Mouse (Mus musculus): ENCODE results near the gene Gm44502. TPM values are rescaled to one million over a fixed set of nuclear protein-coding genes. Genes with fewer than 3 reads are reported as not detected.

The Gm44502 gene
- polyA plus RNA-seq, 1 experiment from 2014 or later, result not detected

- ATAC-seq (ENCODE audit: insufficient number of reproducible peaks, insufficient read depth, low FRiP score, low TSS enrichment, low read depth), result no peak
- Histone ChIP-seq H3K36me3 (no peaks in the 10 kb centered on the region), H3K27me3 (no peaks in the 10 kb centered on the region), H3K4me3 (replicated peaks) (no peak overlapping the region), H3K9ac (replicated peaks) (no peak overlapping the region), H3K9me3 (no peaks in the 10 kb centered on the region), H3K4me1 (replicated peaks) (peaks cover 6% of the 10 kb centered on the region; the same call in 1 of the 2 replicates), H3K4me2 (no peak overlapping the region), H3K27ac (no peak overlapping the region)
- 85% methylated on average over 4 of the region's 4 CpGs for WGBS
Observed at GRCm38 (mm10) chr15:89471476-89471875, 42.0 kb upstream of the Gm44502 start.

DNA sequence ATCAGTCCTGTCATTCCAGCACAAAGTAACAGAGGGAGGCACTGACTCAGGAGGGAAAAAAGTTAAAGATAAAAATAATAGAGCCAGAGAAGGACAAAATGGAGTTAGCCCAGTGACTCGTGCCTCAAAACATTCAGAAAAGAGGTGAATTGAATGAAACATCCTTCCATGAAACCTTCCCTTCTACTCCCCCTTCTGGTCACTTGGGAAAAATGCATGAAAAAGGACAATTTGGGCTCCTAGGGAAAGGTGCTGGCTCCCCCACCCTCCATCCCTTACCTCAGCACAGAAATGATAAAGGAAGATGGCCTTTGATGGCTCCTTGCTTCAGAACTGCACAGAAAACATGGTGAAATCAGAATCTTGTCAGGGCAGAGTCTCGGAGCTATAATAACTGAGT is 39.1 kb upstream of the Gm44502 start:
- H3K36me3 ChIP-seq, result no peaks in the 10 kb centered on the region
- no peaks in the 10 kb centered on the region for H3K4me1 ChIP-seq (replicated peaks)
- 37% methylated on average over 2 of the region's 2 CpGs for WGBS
- H3K9me3 ChIP-seq, result no peaks in the 10 kb centered on the region
- ATAC-seq (ENCODE audit: insufficient number of reproducible peaks, insufficient read depth, low FRiP score, low TSS enrichment, low read depth), result no peak
- H3K4me3 ChIP-seq (replicated peaks), result no peak overlapping the region
- no peak overlapping the region for H3K9ac ChIP-seq (replicated peaks)
- H3K27ac ChIP-seq, result no peak overlapping the region
- no peaks in the 10 kb centered on the region for H3K27me3 ChIP-seq
- no peak overlapping the region for H3K4me2 ChIP-seq

DNA sequence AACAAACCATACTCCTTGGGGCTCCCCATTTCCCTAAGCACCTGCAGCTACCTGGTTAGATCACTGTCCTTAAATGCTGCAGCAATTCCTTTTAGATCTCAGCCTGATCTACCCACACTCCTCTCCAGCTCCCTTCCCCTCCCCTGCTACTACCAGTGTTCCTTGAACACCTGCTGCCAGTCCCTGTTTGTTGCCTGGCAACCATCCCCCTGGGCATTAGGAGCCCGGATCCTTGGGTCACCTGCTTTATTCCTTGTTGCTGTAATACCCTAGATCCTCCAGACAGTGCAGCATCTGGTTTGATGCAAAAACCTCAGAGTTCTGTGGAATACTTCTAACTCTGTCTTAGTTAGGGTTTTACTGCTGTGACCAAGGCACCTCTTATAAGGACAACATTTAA is 35.6 kb upstream of the Gm44502 start:
- 10% methylated on average over 1 of the region's 1 CpGs for WGBS
- no peak overlapping the region for H3K27ac ChIP-seq

GRCm38 (mm10) chr15:89463334-89464235 is 34.1 kb upstream of the Gm44502 start:
- no peak overlapping the region for H3K27ac ChIP-seq
- no peak overlapping the region for H3K9ac ChIP-seq (replicated peaks)
- H3K4me3 ChIP-seq (replicated peaks), result no peak overlapping the region
- WGBS, result 54% methylated on average over 5 of the region's 5 CpGs
- no peak for ATAC-seq (ENCODE audit: insufficient number of reproducible peaks, insufficient read depth, low FRiP score, low TSS enrichment, low read depth)
- no peaks in the 10 kb centered on the region for H3K9me3 ChIP-seq
- no peaks in the 10 kb centered on the region for H3K4me1 ChIP-seq (replicated peaks)
- no peak overlapping the region for H3K4me2 ChIP-seq
- no peaks in the 10 kb centered on the region for H3K27me3 ChIP-seq
- H3K36me3 ChIP-seq, result no peaks in the 10 kb centered on the region

More for the DNA sequence above, 35.6 kb upstream of the Gm44502 start:
- Histone ChIP-seq H3K4me2 (no peak overlapping the region), H3K36me3 (no peaks in the 10 kb centered on the region), H3K4me3 (replicated peaks) (no peak overlapping the region), H3K9ac (replicated peaks) (no peak overlapping the region), H3K4me1 (replicated peaks) (no peaks in the 10 kb centered on the region), H3K9me3 (no peaks in the 10 kb centered on the region), H3K27me3 (no peaks in the 10 kb centered on the region)
- 0 out of 2 replicates have a peak, but pooled peaks have one; percentile 31 for ATAC-seq (ENCODE audit: insufficient number of reproducible peaks, insufficient read depth, low FRiP score, low TSS enrichment, low read depth)

- no peaks in the 10 kb centered on the region for H3K4me1 ChIP-seq (replicated peaks)
- peaks cover 9% of the 10 kb centered on the region; the same call in 1 of the 2 replicates for H3K27me3 ChIP-seq
- H3K9me3 ChIP-seq, result no peaks in the 10 kb centered on the region
- H3K4me2 ChIP-seq, result no peak overlapping the region
- H3K36me3 ChIP-seq, result no peaks in the 10 kb centered on the region
- no peak overlapping the region for H3K9ac ChIP-seq (replicated peaks)
- 73% methylated on average over 7 of the region's 7 CpGs for WGBS
- no peak overlapping the region for H3K27ac ChIP-seq
- H3K4me3 ChIP-seq (replicated peaks), result no peak overlapping the region
- ATAC-seq (ENCODE audit: insufficient number of reproducible peaks, insufficient read depth, low FRiP score, low TSS enrichment, low read depth), result no peak
Observed at GRCm38 (mm10) chr15:89462176-89462575, 32.7 kb upstream of the Gm44502 start.

DNA sequence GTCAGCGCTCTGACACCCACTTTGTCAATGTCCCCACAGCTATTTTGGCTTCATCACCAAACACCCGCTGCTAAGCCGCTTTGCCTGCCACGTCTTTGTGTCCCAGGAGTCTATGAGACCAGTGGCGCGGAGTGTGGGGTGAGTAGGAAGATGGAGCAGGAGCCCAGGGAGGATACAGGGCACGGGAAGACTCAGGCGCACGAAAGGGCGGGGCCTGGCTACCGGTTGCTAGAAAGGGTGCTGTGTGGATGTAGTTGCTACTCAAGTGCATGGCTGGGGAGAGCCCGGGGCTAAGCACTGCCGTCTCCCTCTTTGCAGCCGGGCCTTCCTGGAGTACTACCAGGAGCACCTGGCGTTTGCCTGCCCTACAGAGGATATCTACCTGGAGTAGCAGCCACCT is 31.8 kb upstream of the Gm44502 start:
- Histone ChIP-seq H3K27me3 (peaks cover 17% of the 10 kb centered on the region; the same call in 1 of the 2 replicates), H3K36me3 (no peaks in the 10 kb centered on the region), H3K4me3 (replicated peaks) (no peak overlapping the region), H3K9me3 (no peaks in the 10 kb centered on the region), H3K27ac (no peak overlapping the region), H3K4me2 (no peak overlapping the region), H3K9ac (replicated peaks) (no peak overlapping the region), H3K4me1 (replicated peaks) (no peaks in the 10 kb centered on the region)
- 82% methylated on average over 15 of the region's 15 CpGs for WGBS
- no peak for ATAC-seq (ENCODE audit: insufficient number of reproducible peaks, insufficient read depth, low FRiP score, low TSS enrichment, low read depth)

DNA sequence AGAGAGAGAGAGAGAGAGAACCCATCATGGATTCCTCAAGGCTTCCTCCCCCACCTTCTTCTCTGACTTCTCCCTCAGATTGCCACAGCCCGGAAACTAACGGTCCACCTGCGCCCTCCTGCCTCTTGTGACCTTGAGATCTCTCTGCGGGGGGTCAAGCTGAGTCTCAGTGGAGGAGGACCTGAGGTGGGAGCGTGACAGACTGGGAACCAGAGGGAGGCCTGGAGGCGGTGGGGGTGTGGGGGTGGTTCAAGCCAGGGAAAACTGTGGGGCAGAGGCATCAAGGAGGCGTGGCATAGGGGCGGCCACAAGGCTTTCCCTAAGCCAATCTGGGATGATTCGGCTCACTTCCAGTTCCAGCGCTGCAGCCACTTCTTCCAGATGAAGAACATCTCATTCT is 30.8 kb upstream of the Gm44502 start:
- H3K4me3 ChIP-seq (replicated peaks), result no peak overlapping the region
- no peak overlapping the region for H3K4me2 ChIP-seq
- no peak for ATAC-seq (ENCODE audit: insufficient number of reproducible peaks, insufficient read depth, low FRiP score, low TSS enrichment, low read depth)
- H3K27me3 ChIP-seq, result peaks cover 26% of the 10 kb centered on the region
- H3K9me3 ChIP-seq, result no peaks in the 10 kb centered on the region
- H3K9ac ChIP-seq (replicated peaks), result no peak overlapping the region
- no peaks in the 10 kb centered on the region for H3K36me3 ChIP-seq
- WGBS, result 67% methylated on average over 10 of the region's 10 CpGs
- no peaks in the 10 kb centered on the region for H3K4me1 ChIP-seq (replicated peaks)
- no peak overlapping the region for H3K27ac ChIP-seq

DNA sequence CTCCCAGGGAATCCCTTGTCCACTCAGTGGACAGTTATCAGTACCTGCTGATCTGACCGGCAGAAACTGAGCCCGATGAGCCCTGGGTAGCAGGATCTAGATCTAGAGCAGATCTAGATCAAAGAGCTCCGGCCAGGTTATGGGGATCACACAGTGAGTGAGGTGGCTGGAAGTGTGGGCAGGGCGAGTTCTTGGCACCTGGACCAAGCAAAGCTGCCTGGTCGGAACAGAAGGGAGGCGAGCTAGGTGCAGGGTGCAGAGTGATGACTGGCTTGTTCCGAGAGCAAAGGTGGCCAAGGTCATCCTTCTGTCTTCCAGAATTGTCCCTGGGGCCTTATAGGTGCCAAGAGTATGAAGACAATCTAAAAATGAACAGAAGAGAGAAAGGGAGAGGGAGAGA is 30.3 kb upstream of the Gm44502 start:
- H3K4me2 ChIP-seq, result no peak overlapping the region
- H3K27ac ChIP-seq, result no peak overlapping the region
- no peaks in the 10 kb centered on the region for H3K9me3 ChIP-seq
- H3K4me1 ChIP-seq (replicated peaks), result no peaks in the 10 kb centered on the region
- ATAC-seq (ENCODE audit: insufficient number of reproducible peaks, insufficient read depth, low FRiP score, low TSS enrichment, low read depth), result no peak
- H3K9ac ChIP-seq (replicated peaks), result no peak overlapping the region
- H3K4me3 ChIP-seq (replicated peaks), result no peak overlapping the region
- H3K27me3 ChIP-seq, result peaks cover 30% of the 10 kb centered on the region
- 82% methylated on average over 7 of the region's 7 CpGs for WGBS
- no peaks in the 10 kb centered on the region for H3K36me3 ChIP-seq

DNA sequence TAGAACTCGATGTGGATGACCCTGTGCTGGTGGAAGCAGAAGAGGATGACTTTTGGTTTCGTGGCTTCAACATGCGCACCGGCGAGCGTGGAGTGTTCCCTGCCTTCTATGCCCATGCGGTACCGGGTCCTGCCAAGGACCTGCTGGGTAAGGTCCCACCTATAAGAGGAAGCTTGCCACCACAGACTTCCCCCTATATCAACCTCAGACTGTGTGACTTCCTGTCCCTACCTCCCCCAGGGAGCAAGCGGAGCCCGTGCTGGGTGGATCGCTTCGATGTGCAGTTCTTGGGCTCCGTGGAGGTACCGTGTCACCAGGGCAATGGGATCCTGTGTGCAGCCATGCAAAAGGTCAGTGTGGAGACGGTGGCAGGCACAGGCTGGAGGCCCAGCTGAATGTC is 29.4 kb upstream of the Gm44502 start:
- ATAC-seq (ENCODE audit: insufficient number of reproducible peaks, insufficient read depth, low FRiP score, low TSS enrichment, low read depth), result no peak
- Histone ChIP-seq H3K4me1 (replicated peaks) (peaks cover 8% of the 10 kb centered on the region), H3K9ac (replicated peaks) (no peak overlapping the region), H3K9me3 (no peaks in the 10 kb centered on the region), H3K27ac (no peak overlapping the region), H3K4me2 (no peak overlapping the region), H3K36me3 (no peaks in the 10 kb centered on the region), H3K27me3 (peaks cover 39% of the 10 kb centered on the region), H3K4me3 (replicated peaks) (no peak overlapping the region)
- 94% methylated on average over 15 of the region's 15 CpGs for WGBS

DNA sequence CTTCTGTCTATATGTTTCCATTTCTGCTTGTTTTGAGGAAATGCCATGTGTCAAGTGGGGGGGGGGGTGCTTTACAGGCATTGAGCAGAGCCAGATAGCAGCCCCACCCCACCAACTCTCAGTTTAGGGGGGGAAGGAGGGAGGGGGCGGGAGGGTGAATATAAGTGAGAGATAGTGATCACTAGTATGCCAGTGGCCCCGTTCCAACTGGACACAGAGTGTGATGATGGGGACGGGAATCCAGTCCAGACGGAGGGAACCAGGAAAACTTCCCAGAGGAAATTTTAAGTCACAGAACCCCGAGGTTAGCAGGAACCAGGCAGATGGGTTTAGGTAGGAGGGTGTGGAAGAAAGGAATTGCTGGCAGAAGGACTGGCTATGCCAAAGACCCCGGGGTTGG is 26.1 kb upstream of the Gm44502 start:
- no peak for ATAC-seq (ENCODE audit: insufficient number of reproducible peaks, insufficient read depth, low FRiP score, low TSS enrichment, low read depth)
- H3K27ac ChIP-seq, result no peak overlapping the region
- no peaks in the 10 kb centered on the region for H3K9me3 ChIP-seq
- H3K9ac ChIP-seq (replicated peaks), result no peak overlapping the region
- H3K4me1 ChIP-seq (replicated peaks), result peaks cover 14% of the 10 kb centered on the region
- no peak overlapping the region for H3K4me3 ChIP-seq (replicated peaks)
- H3K27me3 ChIP-seq, result peaks cover 57% of the 10 kb centered on the region
- H3K36me3 ChIP-seq, result no peaks in the 10 kb centered on the region
- no peak overlapping the region for H3K4me2 ChIP-seq
- WGBS, result 81% methylated on average over 6 of the region's 6 CpGs

- Histone ChIP-seq H3K4me2 (peak overlapping the region; percentile 96), H3K4me3 (replicated peaks) (peak overlapping the region; percentile 56; the same call in 1 of the 2 replicates), H3K9me3 (no peaks in the 10 kb centered on the region), H3K27ac (no peak overlapping the region), H3K27me3 (peaks cover 57% of the 10 kb centered on the region), H3K4me1 (replicated peaks) (peaks cover 14% of the 10 kb centered on the region), H3K9ac (replicated peaks) (no peak overlapping the region), H3K36me3 (no peaks in the 10 kb centered on the region)
- WGBS, result 22% methylated on average over 4 of the region's 6 CpGs
- no peak for ATAC-seq (ENCODE audit: insufficient number of reproducible peaks, insufficient read depth, low FRiP score, low TSS enrichment, low read depth)
Observed at GRCm38 (mm10) chr15:89454857-89455256, 25.4 kb upstream of the Gm44502 start.
